In genomic region chr11:87690054-87690740, GRCm38 (mm10) we compare ENCODE assay signal across 9 mouse cellular contexts. TPM values are rescaled to one million over a fixed set of nuclear protein-coding genes. Genes with fewer than 3 reads are reported as not detected.
A peak's percentile ranks its signal among the peaks of the same experiment; 100 is the strongest.
DNase-seq lines count a peak whose midpoint lies in the region; ATAC-seq and TF ChIP-seq lines count a peak whose summit lies in the region.
"Had no signal": no experiment of that assay in that cellular context is flagged by ENCODE, and none has a peak within 500 bp of the region (broad histone marks: within the 10 kb centered on the region; RNA-seq: fewer than 3 reads in every experiment).

No protein-coding gene starts in this region.

- no peak for TF ChIP-seq EP300 in stomach, postnatal 0 days (optimal IDR thresholded peaks at IDR 0.05)

- no peaks in the 10 kb centered on the region for H3K9me3 ChIP-seq in midbrain, embryonic 13.5 days
- no peaks in the 10 kb centered on the region for H3K9me3 ChIP-seq in midbrain, embryonic 10.5 days (replicated peaks)
- no peaks in the 10 kb centered on the region for H3K9me3 ChIP-seq in liver, embryonic 13.5 days (replicated peaks)
- no peaks in the 10 kb centered on the region for H3K9me3 ChIP-seq in stomach, postnatal 0 days (ENCODE audit: control insufficient read depth, low read length)

- H3K4me1 ChIP-seq in midbrain, embryonic 13.5 days (replicated peaks): peaks cover 11% of the 10 kb centered on the region
- peaks cover 6% of the 10 kb centered on the region; the same call in 1 of the 2 replicates for H3K4me1 ChIP-seq in midbrain, embryonic 10.5 days
- H3K4me1 ChIP-seq in liver, embryonic 13.5 days (replicated peaks): peaks cover 61% of the 10 kb centered on the region
- H3K4me1 ChIP-seq in stomach, postnatal 0 days (replicated peaks; ENCODE audit: control insufficient read depth, insufficient read depth): no peaks in the 10 kb centered on the region

- TF ChIP-seq CTCF in stomach, postnatal 0 days (IDR thresholded peaks at IDR 0.05; ENCODE audit: low read depth): no peak
- TF ChIP-seq CTCF in gastrocnemius, adult 2 months (IDR thresholded peaks at IDR 0.05): no peak

- no peak overlapping the region for H3K4me2 ChIP-seq in midbrain, embryonic 13.5 days (replicated peaks)
- peak overlapping the region; percentile 60 for H3K4me2 ChIP-seq in liver, embryonic 13.5 days
- peak overlapping the region; percentile 37 for H3K4me2 ChIP-seq in stomach, postnatal 0 days (replicated peaks; ENCODE audit: low read depth)

- H3K27ac ChIP-seq in midbrain, embryonic 13.5 days: peak overlapping the region; percentile 14; the same call in 1 of the 2 replicates
- no peak overlapping the region for H3K27ac ChIP-seq in midbrain, embryonic 10.5 days (replicated peaks)
- H3K27ac ChIP-seq in liver, embryonic 13.5 days: peak overlapping the region; percentile 72
- peak overlapping the region; percentile 83 for H3K27ac ChIP-seq in stomach, postnatal 0 days (replicated peaks)
- H3K27ac ChIP-seq in gastrocnemius, adult 2 months: no peak overlapping the region

- WGBS in midbrain, embryonic 13.5 days: 85% methylated on average over 16 of the region's 16 CpGs
- 84% methylated on average over 16 of the region's 16 CpGs for whole genome bisulfite sequencing in midbrain, embryonic 10.5 days
- WGBS in liver, embryonic 13.5 days (ENCODE audit: insufficient replicate concordance): 34% methylated on average over 16 of the region's 16 CpGs
- 44% methylated on average over 16 of the region's 16 CpGs for WGBS in stomach, postnatal 0 days

- H3K27me3 ChIP-seq in midbrain, embryonic 13.5 days: no peaks in the 10 kb centered on the region
- no peaks in the 10 kb centered on the region for H3K27me3 ChIP-seq in midbrain, embryonic 10.5 days (ENCODE audit: low read depth, poor library complexity, severe bottlenecking)
- no peaks in the 10 kb centered on the region for H3K27me3 ChIP-seq in liver, embryonic 13.5 days
- H3K27me3 ChIP-seq in stomach, postnatal 0 days (ENCODE audit: control insufficient read depth, insufficient read depth, low read length): no peaks in the 10 kb centered on the region

- H3K9ac ChIP-seq in midbrain, embryonic 13.5 days (replicated peaks): no peak overlapping the region
- H3K9ac ChIP-seq in liver, embryonic 13.5 days: peak overlapping the region; percentile 37
- 0 out of 2 replicates have a peak overlapping the region, but pooled peaks have one; percentile 41 for H3K9ac ChIP-seq in stomach, postnatal 0 days (ENCODE audit: low read length)

- peak; percentile 35 for DNase-seq in adrenal gland, adult 2 months
- no peak for DNase-seq in adrenal gland, postnatal 36 days
- DNase-seq in midbrain, embryonic 10.5 days (ENCODE audit: low spot score): no peak
- no peak for DNase-seq in liver, embryonic 13.5 days
- DNase-seq in stomach, postnatal 0 days (ENCODE audit: low spot score): peak; percentile 56
- no peak for DNase-seq in urinary bladder, postnatal 10 days (ENCODE audit: low spot score)
- no peak for DNase-seq in gastrocnemius, adult 2 months
- DNase-seq: heart, postnatal 14 days had no signal

- no peak for ATAC-seq in midbrain, embryonic 13.5 days
- peak; percentile 76 for ATAC-seq in liver, embryonic 13.5 days (ENCODE audit: low read depth)
- 0 out of 2 replicates have a peak, but pooled peaks have one; percentile 24 for ATAC-seq in stomach, postnatal 0 days (ENCODE audit: low FRiP score, low TSS enrichment)

- no peak overlapping the region for H3K4me3 ChIP-seq in midbrain, embryonic 13.5 days (replicated peaks)
- no peak overlapping the region for H3K4me3 ChIP-seq in midbrain, embryonic 10.5 days
- H3K4me3 ChIP-seq in liver, embryonic 13.5 days (replicated peaks): peak overlapping the region; percentile 30
- H3K4me3 ChIP-seq in stomach, postnatal 0 days (ENCODE audit: low read depth, low read length): no peak overlapping the region
- no peak overlapping the region for H3K4me3 ChIP-seq in gastrocnemius, adult 2 months

- no peaks in the 10 kb centered on the region for H3K36me3 ChIP-seq in midbrain, embryonic 13.5 days
- no peaks in the 10 kb centered on the region for H3K36me3 ChIP-seq in midbrain, embryonic 10.5 days
- no peaks in the 10 kb centered on the region for H3K36me3 ChIP-seq in liver, embryonic 13.5 days
- H3K36me3 ChIP-seq in stomach, postnatal 0 days (ENCODE audit: control insufficient read depth, insufficient read depth, low read length): no peaks in the 10 kb centered on the region

- intact Hi-C loops in gastrocnemius, adult 2 months (cut with DNase I): no loop called here

RNA-seq across cellular contexts. Expression of gene Rnf43, which starts 27.7 kb away (rescaled TPM):
- 1 to 10 TPM; 3.8 to 7.8 TPM for total RNA-seq in adrenal gland, adult 2 months (2021)
- polyA plus RNA-seq in adrenal gland, adult 2 months (2012; rRNA removed): 5.3 and 6.4 TPM in 2 replicates
- 1 to 10 TPM; 6.2 to 8.9 TPM for total RNA-seq in adrenal gland, postnatal 36 days (2021)
- 0.67 and 0.92 TPM in 2 replicates for polyA plus RNA-seq in midbrain, embryonic 13.5 days (2015; fragmentation: Nextera tagmentation; extraction: Ambion mirVana)
- 0.95 and 1.3 TPM in 2 replicates for polyA plus RNA-seq in midbrain, embryonic 10.5 days (2016; fragmentation: Nextera tagmentation; extraction: Ambion mirVana)
- polyA plus RNA-seq in liver, embryonic 13.5 days (2015; fragmentation: Nextera tagmentation; extraction: Ambion mirVana): 3.8 and 5.5 TPM in 2 replicates
- polyA plus RNA-seq in stomach, postnatal 0 days (2015; fragmentation: Nextera tagmentation; extraction: Ambion mirVana): 6.6 and 7.4 TPM in 2 replicates
- under 1 TPM; 0.39 to 0.89 TPM for total RNA-seq in gastrocnemius, adult 2 months (2021)

RNA-seq across cellular contexts. Expression of gene Supt4a, which starts 47.2 kb away (rescaled TPM):
- 10 to 100 TPM; 43.3 to 74.3 TPM for total RNA-seq in adrenal gland, adult 2 months (2021)
- 18.5 and 21.4 TPM in 2 replicates for polyA plus RNA-seq in adrenal gland, adult 2 months (2012; rRNA removed)
- 10 to 100 TPM; 60.5 to 90.0 TPM for total RNA-seq in adrenal gland, postnatal 36 days (2021)
- 165 and 177 TPM in 2 replicates for polyA plus RNA-seq in midbrain, embryonic 13.5 days (2015; fragmentation: Nextera tagmentation; extraction: Ambion mirVana)
- polyA plus RNA-seq in midbrain, embryonic 10.5 days (2016; fragmentation: Nextera tagmentation; extraction: Ambion mirVana): 157 and 171 TPM in 2 replicates
- polyA plus RNA-seq in liver, embryonic 13.5 days (2015; fragmentation: Nextera tagmentation; extraction: Ambion mirVana): 219 and 233 TPM in 2 replicates
- 119 and 121 TPM in 2 replicates for polyA plus RNA-seq in stomach, postnatal 0 days (2015; fragmentation: Nextera tagmentation; extraction: Ambion mirVana)
- 10 to 100 TPM; 36.8 TPM for total RNA-seq in gastrocnemius, adult 2 months (2021)

Comparison
In these comparisons a context has a peak if more than half of its experiments do, and no peak if none do; other contexts are left out.
1. DNase-seq: peak in adrenal gland, adult 2 months (single experiment) and stomach, postnatal 0 days (single experiment); none in adrenal gland, postnatal 36 days (0 of 2), midbrain, embryonic 10.5 days (single experiment), liver, embryonic 13.5 days (single experiment), urinary bladder, postnatal 10 days (single experiment) and gastrocnemius, adult 2 months (single experiment).
2. H3K27ac ChIP-seq: peak in midbrain, embryonic 13.5 days (single experiment), liver, embryonic 13.5 days (single experiment) and stomach, postnatal 0 days (single experiment); none in midbrain, embryonic 10.5 days (single experiment) and gastrocnemius, adult 2 months (single experiment).